Mouse (Mus musculus) layer of hippocampus, adult 8-10 months (tissue): ENCODE results near the gene Xrcc4. TPM values are rescaled to one million over a fixed set of nuclear protein-coding genes. Genes with fewer than 3 reads are reported as not detected.
A peak's percentile ranks its signal among the peaks of the same experiment; 100 is the strongest.

Experiments used
- DNase-seq, 2 experiments: peaks; one replicate each; pipeline ENCODE4 v3.0.0; 2022; ENCODE audit warnings: low spot score in 2 of 2
- total RNA-seq, 4 experiments: library from RNA; stranded (reverse); gene quantifications; 2 replicates each; pipeline ENCODE4 v1.2.4; 2022

Gene Xrcc4
- total RNA-seq, 4 experiments from 2014 or later: 13.1 to 18.9 (median 16.1) TPM

GRCm38 (mm10) chr13:89944354-89944753 is 145.1 kb downstream of the Xrcc4 start:
- DNase-seq: no peak

GRCm38 (mm10) chr13:89929477-89929876 is 159.9 kb downstream of the Xrcc4 start:
- no peak for DNase-seq

GRCm38 (mm10) chr13:89918814-89919481 is 170.5 kb downstream of the Xrcc4 start:
- no peak for DNase-seq

- DNase-seq: no peak
Observed at GRCm38 (mm10) chr13:89914332-89914731, 175.1 kb downstream of the Xrcc4 start.

- no peak for DNase-seq
Observed at GRCm38 (mm10) chr13:89913891-89914290, 175.5 kb downstream of the Xrcc4 start.

- DNase-seq: no peak
Observed at GRCm38 (mm10) chr13:89906120-89906519, 183.3 kb downstream of the Xrcc4 start.

GRCm38 (mm10) chr13:89899066-89899465 is 190.3 kb downstream of the Xrcc4 start:
- DNase-seq: no peak

GRCm38 (mm10) chr13:89892140-89892539 is 197.3 kb downstream of the Xrcc4 start:
- no peak for DNase-seq

- no peak for DNase-seq
Observed at GRCm38 (mm10) chr13:89890159-89890558, 199.2 kb downstream of the Xrcc4 start.

GRCm38 (mm10) chr13:89889074-89889473 is 200.3 kb downstream of the Xrcc4 start:
- no peak for DNase-seq

- DNase-seq: no peak
Observed at GRCm38 (mm10) chr13:89883523-89883922, 205.9 kb downstream of the Xrcc4 start.

GRCm38 (mm10) chr13:89881281-89881680 is 208.1 kb downstream of the Xrcc4 start:
- peak in 1 of 2 experiments; percentile 9 for DNase-seq

GRCm38 (mm10) chr13:89878832-89879468 is 210.5 kb downstream of the Xrcc4 start:
- DNase-seq: peak in 1 of 2 experiments; percentile 14

- no peak for DNase-seq
Observed at GRCm38 (mm10) chr13:89875499-89875898, 213.9 kb downstream of the Xrcc4 start.

- DNase-seq: no peak
Observed at GRCm38 (mm10) chr13:89872725-89873124, 216.7 kb downstream of the Xrcc4 start.

- DNase-seq: no peak
Observed at GRCm38 (mm10) chr13:89854139-89854538, 235.3 kb downstream of the Xrcc4 start.

GRCm38 (mm10) chr13:89850746-89851145 is 238.7 kb downstream of the Xrcc4 start:
- no peak for DNase-seq

GRCm38 (mm10) chr13:89849955-89850354 is 239.5 kb downstream of the Xrcc4 start:
- DNase-seq: peak; percentile 21 to 38

GRCm38 (mm10) chr13:89838635-89839034 is 250.8 kb downstream of the Xrcc4 start:
- no peak for DNase-seq

GRCm38 (mm10) chr13:89834485-89834884 is 254.9 kb downstream of the Xrcc4 start:
- DNase-seq: no peak

GRCm38 (mm10) chr13:89833053-89833670 is 256.2 kb downstream of the Xrcc4 start:
- no peak for DNase-seq

GRCm38 (mm10) chr13:89828429-89828970 is 260.9 kb downstream of the Xrcc4 start:
- DNase-seq: no peak
